Mouse (Mus musculus) neural tube, embryonic 11.5 days (tissue): ENCODE measurements at regions not wholly inside any gene's neighbourhood (a gene's known extent, or its start where the extent isn't known, plus 50 kb on each side); places are given as distances from the start of the nearest gene placed in this dataset.

Experiments used
- ATAC-seq: fragments of 200-750 bp; cut with Nextera tagmentation; 2 replicates; pipeline ENCODE4 v1.8.0; 2017; ENCODE audit warnings: moderate number of reproducible peaks, mild to moderate bottlenecking, moderate TSS enrichment, moderate library complexity; ENCODE audit not compliant: insufficient read depth, low FRiP score, low TSS enrichment
- DNase-seq: peaks from one replicate; pipeline ENCODE4 v3.0.0-alpha.2; 2015; ENCODE audit warnings: low spot score
- H3K27ac ChIP-seq: fragments of 300-500 bp; sonication (generic); 2 replicates; pipeline ENCODE4 v1.5.1; 2014; ENCODE audit warnings: low read depth, mild to moderate bottlenecking, low read length
- H3K27me3 ChIP-seq: fragments of 300-500 bp; sonication (generic); 2 replicates; pipeline ENCODE4 v1.6.1; 2014; ENCODE audit warnings: mild to moderate bottlenecking, low read length, mixed read lengths; ENCODE audit not compliant: control insufficient read depth, insufficient read depth
- H3K36me3 ChIP-seq: fragments of 300-500 bp; sonication (generic); 2 replicates; pipeline ENCODE4 v1.6.1; 2014; ENCODE audit warnings: mild to moderate bottlenecking, low read length, moderate library complexity, mixed read lengths; ENCODE audit not compliant: control insufficient read depth, insufficient read depth
- H3K4me1 ChIP-seq: fragments of 300-500 bp; sonication (generic); 2 replicates; pipeline ENCODE4 v1.6.1; 2014; ENCODE audit warnings: low read length, mixed read lengths; ENCODE audit not compliant: control insufficient read depth, insufficient read depth
- H3K4me2 ChIP-seq: fragments of 300-500 bp; sonication (generic); 2 replicates; pipeline ENCODE4 v1.6.1; 2014; ENCODE audit warnings: low read depth, mild to moderate bottlenecking, moderate library complexity
- H3K4me3 ChIP-seq: fragments of 300-500 bp; sonication (generic); 2 replicates; pipeline ENCODE4 v1.5.1; 2014; ENCODE audit warnings: low read depth, low read length
- H3K9ac ChIP-seq: fragments of 300-500 bp; sonication (generic); 2 replicates; pipeline ENCODE4 v1.6.1; 2014; ENCODE audit warnings: mild to moderate bottlenecking, low read length
- H3K9me3 ChIP-seq: fragments of 300-500 bp; sonication (generic); 2 replicates; pipeline ENCODE4 v1.6.1; 2016; ENCODE audit warnings: low read length; ENCODE audit not compliant: control insufficient read depth
- WGBS: fragments of 180-500 bp; shearing (Covaris S2); extraction: QIAGEN DNeasy Blood & Tissue Kit; methylation state at CpG from one replicate; pipeline ENCODE4 v1.1.7; 2014; 5-methylcytosine and 5-hydroxymethylcytosine counted together

DNA sequence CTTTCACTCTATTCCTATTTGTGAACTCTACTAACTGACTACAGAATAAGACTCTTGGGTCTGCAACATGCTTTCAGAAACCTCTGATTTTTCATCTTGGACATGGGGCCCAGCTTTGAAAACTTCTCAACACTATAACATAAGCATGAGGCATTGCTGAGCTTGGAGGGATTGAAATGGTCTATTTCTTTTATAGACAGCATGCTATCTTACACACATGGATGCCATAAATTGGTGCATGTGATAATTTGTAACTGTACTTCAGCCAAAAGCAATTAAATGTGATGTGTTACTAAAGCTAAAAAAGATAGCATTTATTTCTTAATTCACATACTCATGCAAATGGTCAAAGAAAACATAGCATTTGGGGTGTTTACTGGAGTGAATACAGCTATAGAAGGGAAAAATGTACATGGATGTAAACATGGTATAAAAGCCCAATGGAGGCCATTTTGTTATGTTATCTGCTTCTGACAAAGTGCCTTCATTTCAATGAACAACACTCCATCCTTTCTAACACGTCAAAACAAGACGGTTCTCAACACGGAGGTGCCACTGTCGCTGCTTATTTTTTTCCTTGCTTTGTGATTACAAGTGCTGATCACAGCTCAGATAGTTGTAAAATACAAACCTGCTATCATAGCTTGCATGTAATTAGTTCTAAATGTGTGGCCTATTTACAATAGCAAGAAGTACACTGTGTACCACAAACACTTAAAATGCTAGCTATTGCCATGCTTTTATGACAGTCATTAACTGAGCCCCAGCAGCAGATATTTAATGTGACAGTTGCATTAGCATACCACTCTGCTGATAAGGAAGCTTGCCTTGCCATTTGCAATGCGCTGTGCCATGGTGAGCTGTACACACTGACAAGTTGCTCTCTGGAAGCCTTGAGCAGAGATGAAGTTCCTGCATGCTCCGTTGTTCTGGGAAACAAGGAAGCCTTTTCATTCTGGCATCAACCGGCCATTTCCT, 267.9 kb upstream of the Veph1 start:
- ATAC-seq (no peak), DNase-seq (no peak)
- 92% methylated on average over 7 of the region's 7 CpGs for WGBS

DNA sequence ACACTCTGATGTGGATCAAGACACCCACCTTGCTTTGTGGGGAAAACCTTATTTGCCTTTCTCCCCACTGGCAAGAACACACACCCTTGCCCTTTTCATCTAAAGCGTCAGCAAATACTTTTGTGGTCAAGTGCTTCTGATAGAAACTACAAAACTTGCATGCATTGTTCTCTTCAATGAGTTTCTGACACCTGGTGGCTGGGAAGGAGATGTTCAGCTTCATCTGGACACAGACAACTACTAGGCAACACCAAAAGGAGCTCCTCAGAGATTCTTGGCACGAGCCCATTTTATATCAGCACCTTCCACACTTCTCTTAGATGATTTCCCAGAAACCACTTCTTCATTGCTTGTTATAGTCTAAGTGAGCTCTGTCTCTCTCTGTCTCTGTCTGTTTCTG, 266.7 kb upstream of the Veph1 start:
- no peaks in the 10 kb centered on the region for H3K9me3 ChIP-seq
- H3K4me3 ChIP-seq = no peak overlapping the region
- H3K4me1 ChIP-seq = no peaks in the 10 kb centered on the region
- H3K9ac ChIP-seq = no peak overlapping the region
- ATAC-seq (no peak), DNase-seq (no peak)
- no peaks in the 10 kb centered on the region for H3K36me3 ChIP-seq
- no peak overlapping the region for H3K4me2 ChIP-seq
- WGBS = 86% methylated on average over 2 of the region's 2 CpGs
- H3K27ac ChIP-seq = no peak overlapping the region
- H3K27me3 ChIP-seq = no peaks in the 10 kb centered on the region

More for the DNA sequence above, 267.9 kb upstream of the Veph1 start:
- no peaks in the 10 kb centered on the region for H3K36me3 ChIP-seq
- H3K4me1 ChIP-seq = no peaks in the 10 kb centered on the region
- H3K9ac ChIP-seq = no peak overlapping the region
- no peaks in the 10 kb centered on the region for H3K9me3 ChIP-seq
- no peak overlapping the region for H3K4me3 ChIP-seq
- no peaks in the 10 kb centered on the region for H3K27me3 ChIP-seq
- no peak overlapping the region for H3K4me2 ChIP-seq
- H3K27ac ChIP-seq = no peak overlapping the region

DNA sequence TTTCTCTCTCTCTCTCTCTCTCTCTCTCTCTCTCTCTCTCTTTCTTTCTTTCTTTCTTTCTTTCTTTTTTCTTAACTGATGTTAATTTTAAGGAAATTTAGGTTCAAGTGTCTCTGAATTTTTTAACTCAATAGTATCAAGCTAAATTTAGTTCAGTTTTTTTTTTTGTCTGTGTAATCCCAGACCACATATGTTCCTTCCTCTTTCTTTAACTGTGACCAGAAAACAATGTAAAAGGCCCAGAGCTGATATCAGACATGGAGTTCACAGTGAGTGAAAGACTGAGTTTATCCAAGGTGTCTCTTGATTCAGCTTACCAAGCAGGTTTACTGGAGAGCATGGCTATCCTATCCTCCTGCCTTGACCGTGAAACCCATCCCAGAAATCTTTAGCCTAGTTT, 258.9 kb upstream of the Veph1 start:
- 96% methylated on average over 1 of the region's 1 CpGs for WGBS

DNA sequence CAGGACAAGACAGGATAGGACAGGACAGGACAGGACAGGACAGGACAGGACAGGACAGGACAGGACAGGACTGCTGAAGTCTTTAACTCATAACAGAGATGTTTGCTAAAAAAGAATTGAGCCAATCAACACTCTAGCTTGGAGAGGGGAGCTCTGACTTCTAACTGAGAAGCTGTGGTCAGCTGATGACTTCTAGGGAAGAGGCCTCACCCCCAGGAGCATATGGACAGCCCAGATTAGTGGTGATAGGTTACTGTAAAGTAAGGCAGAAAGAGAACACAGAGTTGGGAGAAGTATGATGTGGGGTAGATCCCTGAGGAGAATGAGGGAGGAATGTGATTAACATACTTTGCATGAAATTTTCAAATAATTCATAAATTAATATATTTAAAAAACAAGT, 254.3 kb upstream of the Veph1 start:
- Histone ChIP-seq H3K9ac (no peak overlapping the region), H3K4me2 (no peak overlapping the region), H3K4me1 (no peaks in the 10 kb centered on the region), H3K36me3 (no peaks in the 10 kb centered on the region), H3K27me3 (no peaks in the 10 kb centered on the region), H3K9me3 (no peaks in the 10 kb centered on the region), H3K4me3 (no peak overlapping the region), H3K27ac (no peak overlapping the region)
- ATAC-seq (no peak), DNase-seq (no peak)

More for the DNA sequence above, 258.9 kb upstream of the Veph1 start:
- no peak overlapping the region for H3K27ac ChIP-seq
- H3K9me3 ChIP-seq = no peaks in the 10 kb centered on the region
- H3K4me2 ChIP-seq = no peak overlapping the region
- no peaks in the 10 kb centered on the region for H3K36me3 ChIP-seq
- H3K4me1 ChIP-seq = no peaks in the 10 kb centered on the region
- DNase-seq = no peak
- no peak for ATAC-seq
- H3K9ac ChIP-seq = no peak overlapping the region
- no peak overlapping the region for H3K4me3 ChIP-seq
- H3K27me3 ChIP-seq = no peaks in the 10 kb centered on the region

DNA sequence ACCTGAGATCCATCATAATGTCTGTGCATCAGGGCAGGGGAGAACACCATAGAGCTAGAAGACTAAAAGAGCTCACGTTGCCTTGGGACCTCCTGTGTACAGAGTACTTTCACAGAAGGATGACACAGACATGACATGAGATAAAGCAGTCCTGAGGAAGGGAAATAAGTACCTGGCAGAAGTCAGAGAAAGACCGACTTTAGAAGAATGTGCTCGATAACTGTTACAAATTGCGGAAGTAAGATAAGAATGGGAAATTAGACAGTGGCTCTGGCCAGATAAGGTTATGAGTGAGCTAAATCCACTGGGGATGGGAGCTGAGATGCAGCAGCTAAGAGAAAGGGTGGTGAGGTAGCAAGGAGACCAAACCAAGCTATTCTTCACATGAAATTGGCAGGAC, 249.9 kb upstream of the Veph1 start:
- Histone ChIP-seq H3K27ac (no peak overlapping the region), H3K4me1 (no peaks in the 10 kb centered on the region), H3K27me3 (no peaks in the 10 kb centered on the region), H3K9me3 (no peaks in the 10 kb centered on the region), H3K4me3 (no peak overlapping the region), H3K4me2 (no peak overlapping the region), H3K9ac (no peak overlapping the region), H3K36me3 (no peaks in the 10 kb centered on the region)
- 88% methylated on average over 4 of the region's 4 CpGs for WGBS
- no peak for DNase-seq
- no peak for ATAC-seq

DNA sequence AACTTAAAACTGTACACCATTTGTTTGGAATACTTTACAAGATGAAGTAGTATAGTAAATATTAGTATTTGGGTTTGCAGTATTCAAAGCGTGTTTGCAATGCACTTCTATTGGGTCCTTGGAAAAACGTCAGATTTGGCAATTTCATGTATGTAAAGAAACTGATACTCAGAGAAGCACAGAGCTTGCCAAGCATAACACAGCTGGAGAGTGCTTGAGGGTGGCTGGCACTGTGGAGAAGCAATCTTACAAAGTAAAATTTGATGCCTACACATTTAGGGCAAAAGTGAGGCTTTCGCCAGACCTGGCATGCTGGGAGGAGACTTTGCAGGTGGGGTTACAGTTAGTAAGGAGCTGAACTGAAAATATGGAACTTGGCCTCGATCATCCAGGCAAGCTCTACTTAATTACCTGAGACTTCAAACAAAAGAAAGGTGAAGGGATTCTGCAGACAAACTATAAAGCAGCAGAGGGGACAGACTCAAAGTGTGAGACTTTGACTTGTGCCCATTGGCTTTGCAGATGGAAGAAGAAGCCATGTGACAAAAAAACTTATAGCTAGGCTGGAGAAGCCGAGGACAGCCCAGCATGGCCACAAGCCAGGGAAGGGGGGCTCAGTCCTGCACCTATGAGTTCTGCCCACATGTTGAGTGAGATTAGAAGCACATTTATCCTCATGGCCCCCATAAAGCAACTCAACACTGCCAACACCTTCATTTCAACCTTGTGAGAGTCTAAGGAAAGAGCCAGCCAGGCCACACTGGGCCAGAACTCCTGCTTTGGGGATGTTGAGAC, 247.7 kb upstream of the Veph1 start:
- DNase-seq (no peak), ATAC-seq (no peak)
- no peak overlapping the region for H3K27ac ChIP-seq
- H3K4me2 ChIP-seq = no peak overlapping the region
- no peak overlapping the region for H3K9ac ChIP-seq
- no peaks in the 10 kb centered on the region for H3K27me3 ChIP-seq
- no peaks in the 10 kb centered on the region for H3K9me3 ChIP-seq
- no peak overlapping the region for H3K4me3 ChIP-seq
- WGBS = 89% methylated on average over 5 of the region's 5 CpGs
- H3K4me1 ChIP-seq = no peaks in the 10 kb centered on the region
- H3K36me3 ChIP-seq = no peaks in the 10 kb centered on the region

DNA sequence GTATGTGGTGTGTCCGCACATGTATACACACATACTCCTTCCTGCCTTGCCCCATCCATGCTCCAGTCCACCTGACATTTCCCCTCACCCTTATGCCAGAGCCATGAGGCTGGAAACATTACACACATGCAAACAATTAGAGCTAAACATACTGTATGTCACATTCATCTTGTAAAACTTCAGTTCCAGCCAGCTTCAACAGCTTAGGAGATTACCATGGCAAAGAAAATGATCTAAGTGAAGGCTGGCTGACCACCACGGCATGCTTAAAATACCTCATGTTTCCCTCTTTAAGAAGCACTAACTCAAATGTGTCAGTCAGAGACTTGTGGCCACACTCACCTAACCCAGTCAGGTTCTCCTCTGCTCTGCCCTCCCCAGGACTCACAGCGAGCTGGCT, 246.2 kb upstream of the Veph1 start:
- Histone ChIP-seq H3K36me3 (no peaks in the 10 kb centered on the region), H3K4me3 (no peak overlapping the region), H3K9me3 (no peaks in the 10 kb centered on the region), H3K4me1 (no peaks in the 10 kb centered on the region), H3K27ac (no peak overlapping the region), H3K4me2 (no peak overlapping the region), H3K9ac (no peak overlapping the region), H3K27me3 (no peaks in the 10 kb centered on the region)
- DNase-seq = no peak
- ATAC-seq = no peak
- WGBS = 74% methylated on average over 3 of the region's 3 CpGs

DNA sequence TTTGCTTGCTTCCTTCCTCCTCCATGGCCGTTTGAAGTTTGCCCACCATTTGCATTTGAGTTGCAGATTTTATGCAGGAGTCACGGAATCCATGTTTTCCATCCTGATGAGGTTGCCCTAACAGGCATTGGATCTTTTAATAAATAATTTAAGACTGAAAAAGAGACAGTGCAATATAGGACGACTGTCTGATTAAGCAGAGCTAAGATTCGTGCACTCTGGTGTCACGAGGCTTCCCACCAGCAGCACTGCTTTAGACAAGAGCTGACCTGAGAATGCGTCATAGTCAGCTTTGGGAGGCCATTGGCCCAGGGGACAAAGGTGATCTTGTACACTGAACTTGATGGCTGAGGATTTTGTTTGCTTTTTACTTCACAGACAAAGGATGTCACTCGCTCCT, 241.3 kb upstream of the Veph1 start:
- no peaks in the 10 kb centered on the region for H3K27me3 ChIP-seq
- no peak for ATAC-seq
- no peak overlapping the region for H3K4me3 ChIP-seq
- 80% methylated on average over 7 of the region's 7 CpGs for WGBS
- no peak overlapping the region for H3K4me2 ChIP-seq
- H3K27ac ChIP-seq = no peak overlapping the region
- no peak overlapping the region for H3K9ac ChIP-seq
- H3K36me3 ChIP-seq = no peaks in the 10 kb centered on the region
- H3K9me3 ChIP-seq = no peaks in the 10 kb centered on the region
- no peaks in the 10 kb centered on the region; the same call in 1 of the 2 replicates for H3K4me1 ChIP-seq
- no peak for DNase-seq
